Mouse (Mus musculus) hindbrain, embryonic 11.5 days (tissue): ENCODE measurements around the gene Eif4e1b. TPM values are rescaled to one million over a fixed set of nuclear protein-coding genes. Genes with fewer than 3 reads are reported as not detected.

Experiments used
- ATAC-seq: fragments of 200-750 bp; cut with Nextera tagmentation; 2 replicates; pipeline ENCODE4 v1.8.0; 2017; ENCODE audit warnings: mild to moderate bottlenecking, moderate TSS enrichment, moderate library complexity; ENCODE audit not compliant: low FRiP score
- DNase-seq: peaks from one replicate; pipeline ENCODE4 v3.0.0-alpha.2; 2015; ENCODE audit warnings: low spot score
- H3K27ac ChIP-seq: fragments of 300-500 bp; sonication (generic); 2 replicates; pipeline ENCODE4 v1.5.1; 2014; ENCODE audit warnings: mild to moderate bottlenecking, low read depth, low read length
- H3K27me3 ChIP-seq: fragments of 300-500 bp; sonication (generic); 2 replicates; pipeline ENCODE4 v1.6.1; 2014; ENCODE audit warnings: mild to moderate bottlenecking, low read length, moderate library complexity, mixed read lengths; ENCODE audit not compliant: control insufficient read depth, insufficient read depth
- H3K36me3 ChIP-seq: fragments of 300-500 bp; sonication (generic); 2 replicates; pipeline ENCODE4 v1.6.1; 2014; ENCODE audit warnings: mild to moderate bottlenecking, low read length, moderate library complexity, mixed read lengths; ENCODE audit not compliant: control insufficient read depth, insufficient read depth
- H3K4me1 ChIP-seq: fragments of 300-500 bp; sonication (generic); replicated peaks from 2 replicates; pipeline ENCODE4 v1.6.1; 2014; ENCODE audit warnings: low read length, mixed read lengths; ENCODE audit not compliant: control insufficient read depth, insufficient read depth
- H3K4me2 ChIP-seq: fragments of 300-500 bp; sonication (generic); replicated peaks from 2 replicates; pipeline ENCODE4 v1.6.1; 2014; ENCODE audit warnings: mild to moderate bottlenecking, low read depth, low read length
- H3K4me3 ChIP-seq: fragments of 300-500 bp; sonication (generic); 2 replicates; pipeline ENCODE4 v1.5.1; 2014; ENCODE audit warnings: low read depth, low read length
- H3K9ac ChIP-seq: fragments of 300-500 bp; sonication (generic); 2 replicates; pipeline ENCODE4 v1.6.1; 2014; ENCODE audit warnings: low read depth, low read length
- H3K9me3 ChIP-seq: fragments of 300-500 bp; sonication (generic); 2 replicates; pipeline ENCODE4 v1.6.1; 2016; ENCODE audit warnings: low read length; ENCODE audit not compliant: control insufficient read depth
- WGBS: fragments of 180-500 bp; shearing (Covaris S2); extraction: QIAGEN DNeasy Blood & Tissue Kit; methylation state at CpG from one replicate; pipeline ENCODE4 v1.1.7; 2014; 5-methylcytosine and 5-hydroxymethylcytosine counted together
- polyA plus RNA-seq: library from polyadenylated mRNA; unstranded; fragments of >200 nt; fragmentation: Nextera tagmentation; extraction: Ambion mirVana; gene quantifications from 2 replicates; pipeline ENCODE4 v1.2.1, GENCODE M21; 2014

Gene Eif4e1b
- polyA plus RNA-seq, result not detected in 2 replicates

DNA sequence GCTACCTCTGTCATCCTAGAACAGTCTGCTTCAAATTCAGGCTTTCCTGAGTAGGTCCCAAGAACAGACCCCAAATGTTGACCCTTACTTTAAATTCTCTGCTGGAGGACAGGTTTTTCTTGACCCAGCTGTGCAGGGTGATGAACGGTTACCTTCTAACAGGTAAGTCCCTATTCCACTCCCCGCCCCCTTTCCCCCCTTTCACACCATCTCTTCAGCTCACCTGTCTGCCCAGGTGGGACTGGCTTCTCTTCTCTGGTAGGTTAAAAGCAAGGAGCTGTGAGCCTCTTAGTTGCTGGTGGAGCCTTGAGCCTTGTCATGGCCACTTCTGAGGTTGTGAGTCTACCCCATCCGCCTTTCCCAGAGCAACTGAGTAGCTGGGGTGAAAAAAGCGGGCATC is at the start of gene Eif4e1b:
Gene Eif4e1b (plus strand): TSS at position 301 of the 400 bp plus-strand sequence.
- no peak for DNase-seq

DNA sequence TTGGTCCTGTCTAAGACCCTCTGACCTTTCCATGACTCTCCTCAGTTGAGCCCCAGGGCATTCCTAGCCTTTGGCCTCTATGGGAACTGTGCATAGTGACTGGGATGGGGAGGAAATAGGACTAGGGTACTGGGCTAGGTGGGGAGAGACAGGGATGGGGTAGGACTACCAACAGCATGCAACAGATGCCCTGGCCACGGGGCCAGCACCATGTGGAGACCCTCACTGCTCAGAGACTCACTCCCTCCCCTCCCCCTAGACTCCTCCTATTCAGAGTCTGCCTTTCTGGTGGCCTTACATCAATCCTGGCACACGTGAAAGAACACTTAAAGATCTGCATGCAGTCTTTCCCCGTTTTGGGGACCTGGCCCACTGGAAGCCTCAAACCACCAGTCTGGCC is 46.9 kb upstream of the Eif4e1b start:
- Histone ChIP-seq H3K4me2 (no peak overlapping the region), H3K4me1 (peaks cover 8% of the 10 kb centered on the region; the same call in 1 of the 2 replicates), H3K9me3 (no peaks in the 10 kb centered on the region), H3K27me3 (peaks cover 40% of the 10 kb centered on the region), H3K4me3 (no peak overlapping the region), H3K27ac (no peak overlapping the region), H3K9ac (no peak overlapping the region), H3K36me3 (peaks cover 3% of the 10 kb centered on the region; the same call in 1 of the 2 replicates)
- ATAC-seq, result no peak
- WGBS, result 29% methylated on average over 3 of the region's 3 CpGs
- no peak for DNase-seq

More for the DNA sequence above, at the start of gene Eif4e1b:
- no peak for ATAC-seq
- no peak within 1 kb of the TSS for H3K4me3 ChIP-seq
- H3K9ac ChIP-seq, result no peak within 1 kb of the TSS
- H3K9me3 ChIP-seq, result no peaks in the 10 kb centered on the region
- WGBS, result 90% methylated on average over 4 of the region's 4 CpGs
- no peaks in the 10 kb centered on the region for H3K4me1 ChIP-seq
- no peak within 1 kb of the TSS for H3K27ac ChIP-seq
- no peak within 1 kb of the TSS for H3K4me2 ChIP-seq
- H3K27me3 ChIP-seq, result no peaks in the 10 kb centered on the region
- no peaks in the 10 kb centered on the region for H3K36me3 ChIP-seq

DNA sequence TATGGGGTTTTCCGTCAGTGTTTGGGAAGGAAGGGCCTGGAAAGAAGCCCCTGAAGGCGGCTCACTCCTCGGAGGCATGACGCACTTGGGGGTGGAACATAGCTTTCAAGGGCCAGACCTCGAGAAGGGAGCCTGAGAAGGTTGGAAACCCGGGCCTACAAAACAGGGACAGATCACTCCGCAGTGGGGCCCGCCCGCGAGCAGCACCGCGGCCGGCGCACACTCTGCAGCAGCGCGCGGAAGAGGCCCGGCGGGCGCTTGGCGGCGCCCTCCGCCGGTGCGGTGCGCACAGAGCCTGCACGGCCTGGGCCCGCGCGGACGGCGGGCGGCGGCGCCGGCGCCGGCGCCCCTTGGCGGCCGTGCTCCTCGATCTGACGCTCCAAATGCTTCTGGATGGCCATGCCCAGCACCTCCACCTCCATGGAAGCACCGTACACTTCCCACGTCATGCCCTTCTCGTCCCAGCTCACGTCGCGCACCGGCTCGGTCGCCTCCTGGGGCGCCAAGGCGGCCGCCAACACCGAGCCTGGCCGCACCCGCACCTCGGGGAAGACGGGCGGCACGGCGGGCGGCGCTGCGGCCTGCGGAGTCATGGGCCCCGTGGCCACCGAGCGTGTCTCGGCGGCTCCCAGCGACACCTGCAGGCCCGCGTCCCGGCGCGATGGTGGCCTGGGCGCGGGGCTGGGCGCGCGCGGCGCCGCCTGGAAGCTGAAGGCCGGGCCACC is 46.1 kb upstream of the Eif4e1b start:
- Histone ChIP-seq H3K9ac (peak overlapping the region; percentile 31; the same call in 1 of the 2 replicates), H3K36me3 (peaks cover 3% of the 10 kb centered on the region; the same call in 1 of the 2 replicates), H3K4me3 (peak overlapping the region; percentile 28), H3K27me3 (peaks cover 40% of the 10 kb centered on the region), H3K9me3 (no peaks in the 10 kb centered on the region), H3K4me2 (peak overlapping the region; percentile 52), H3K27ac (no peak overlapping the region), H3K4me1 (peaks cover 8% of the 10 kb centered on the region; the same call in 1 of the 2 replicates)
- 3% methylated on average over 84 of the region's 87 CpGs for WGBS
- ATAC-seq, result peak; percentile 47; the same call in 1 of the 2 replicates
- peak; percentile 65 for DNase-seq

DNA sequence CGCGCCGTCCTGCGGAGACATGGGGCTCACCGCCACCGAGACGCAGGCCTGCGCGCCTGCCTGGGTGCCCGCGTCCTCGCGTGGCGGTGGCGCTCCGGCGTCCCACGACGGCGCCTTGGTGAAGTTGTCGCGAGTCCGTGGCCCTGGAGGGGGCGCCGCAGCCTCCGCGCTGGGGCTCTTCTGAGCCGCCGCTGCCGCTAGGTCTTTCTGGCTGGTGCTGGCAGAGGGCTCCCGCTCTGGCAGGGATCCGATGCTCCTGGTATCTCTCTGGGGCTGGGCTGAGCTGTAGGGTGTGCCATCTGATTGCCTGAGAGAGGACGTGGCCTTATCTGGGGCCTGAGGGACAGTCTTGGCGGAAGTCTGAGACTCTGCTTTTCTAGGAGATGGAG is 45.6 kb upstream of the Eif4e1b start:
- no peak for ATAC-seq
- Histone ChIP-seq H3K4me2 (peak overlapping the region; percentile 52), H3K4me3 (peak overlapping the region; percentile 28; the same call in 1 of the 2 replicates), H3K9ac (0 out of 2 replicates have a peak overlapping the region, but pooled peaks have one; percentile 4), H3K9me3 (no peaks in the 10 kb centered on the region), H3K4me1 (peaks cover 8% of the 10 kb centered on the region; the same call in 1 of the 2 replicates), H3K36me3 (peaks cover 3% of the 10 kb centered on the region; the same call in 1 of the 2 replicates), H3K27ac (no peak overlapping the region), H3K27me3 (peaks cover 40% of the 10 kb centered on the region)
- DNase-seq, result no peak
- WGBS, result 3% methylated on average over 32 of the region's 34 CpGs

DNA sequence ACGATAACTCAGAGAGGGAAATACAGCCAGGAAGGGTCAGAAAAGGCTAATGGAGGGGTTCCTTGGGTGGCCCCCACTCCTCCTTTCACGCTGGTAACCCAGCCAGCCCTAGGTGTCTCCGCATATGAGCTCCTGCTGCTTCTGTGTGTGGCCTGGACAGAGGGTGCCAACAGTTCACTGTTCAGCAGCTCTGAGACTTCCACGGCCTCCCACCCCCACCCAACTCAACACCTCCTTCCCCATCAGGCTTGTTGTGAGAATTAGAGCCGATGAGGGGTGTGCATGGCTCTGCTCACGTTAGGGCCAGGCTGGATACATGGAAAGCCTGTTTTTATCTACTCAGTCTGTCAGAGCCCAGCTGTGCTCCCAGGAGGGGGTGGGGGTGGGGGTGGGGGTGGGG is 37.7 kb upstream of the Eif4e1b start:
- WGBS, result 52% methylated on average over 6 of the region's 6 CpGs

DNA sequence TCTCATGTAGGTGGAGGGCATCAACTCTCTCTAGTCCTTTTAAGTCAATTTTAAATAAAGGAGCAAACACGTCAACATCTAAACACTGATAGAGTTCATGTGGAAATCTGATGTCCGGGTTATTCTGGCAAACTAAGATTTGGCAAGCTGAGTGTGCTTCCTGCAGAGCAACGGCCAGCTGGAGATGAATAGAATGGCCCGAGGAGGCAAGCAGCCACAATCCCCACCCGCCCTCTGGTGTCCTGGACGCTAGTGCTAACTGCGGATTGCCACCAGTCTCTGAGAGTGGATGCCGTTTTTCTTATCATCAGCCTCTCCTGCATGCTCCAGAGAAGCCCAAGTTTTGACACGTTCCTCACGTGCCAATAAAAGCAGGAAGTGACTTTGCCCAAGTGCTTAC is 36.9 kb upstream of the Eif4e1b start:
- ATAC-seq, result no peak
- no peak for DNase-seq
- WGBS, result 44% methylated on average over 10 of the region's 10 CpGs
- H3K4me2 ChIP-seq, result no peak overlapping the region
- H3K4me3 ChIP-seq, result no peak overlapping the region
- no peak overlapping the region for H3K27ac ChIP-seq
- no peaks in the 10 kb centered on the region for H3K36me3 ChIP-seq
- peaks cover 5% of the 10 kb centered on the region; the same call in 1 of the 2 replicates for H3K27me3 ChIP-seq
- H3K9ac ChIP-seq, result no peak overlapping the region
- peaks cover 3% of the 10 kb centered on the region; the same call in 1 of the 2 replicates for H3K4me1 ChIP-seq
- H3K9me3 ChIP-seq, result no peaks in the 10 kb centered on the region

More for the DNA sequence above, 37.7 kb upstream of the Eif4e1b start:
- H3K27me3 ChIP-seq, result no peaks in the 10 kb centered on the region; the same call in 1 of the 2 replicates
- no peak for DNase-seq
- no peak overlapping the region for H3K4me2 ChIP-seq
- no peak overlapping the region for H3K4me3 ChIP-seq
- no peak overlapping the region for H3K27ac ChIP-seq
- H3K9ac ChIP-seq, result no peak overlapping the region
- peaks cover 3% of the 10 kb centered on the region; the same call in 1 of the 2 replicates for H3K4me1 ChIP-seq
- H3K36me3 ChIP-seq, result no peaks in the 10 kb centered on the region
- H3K9me3 ChIP-seq, result no peaks in the 10 kb centered on the region
- no peak for ATAC-seq

DNA sequence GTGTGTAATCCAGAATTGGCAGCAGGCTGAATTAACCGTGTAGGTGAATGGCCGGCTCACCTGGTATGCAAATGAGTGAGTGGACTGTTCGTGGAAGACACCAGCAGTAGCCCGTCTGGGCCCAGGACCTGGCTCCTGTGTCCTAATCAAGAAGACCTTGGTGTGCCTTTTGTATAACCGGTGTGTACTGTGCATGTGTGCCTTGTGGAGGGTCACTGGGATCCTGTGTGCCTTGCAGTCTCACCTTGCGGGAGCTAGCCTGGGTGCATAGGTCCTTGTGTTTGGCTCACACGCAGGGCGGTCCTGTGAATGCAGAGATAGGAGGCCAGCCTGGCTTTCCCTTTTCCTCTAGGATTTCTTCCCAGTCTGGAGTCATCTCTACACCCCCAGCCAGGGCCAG is 35.6 kb upstream of the Eif4e1b start:
- Histone ChIP-seq H3K9ac (peak overlapping the region; percentile 71), H3K4me2 (peak overlapping the region; percentile 65), H3K4me3 (peak overlapping the region; percentile 60), H3K27ac (no peak overlapping the region), H3K27me3 (peaks cover 6% of the 10 kb centered on the region; the same call in 1 of the 2 replicates), H3K4me1 (peaks cover 3% of the 10 kb centered on the region; the same call in 1 of the 2 replicates), H3K36me3 (no peaks in the 10 kb centered on the region), H3K9me3 (no peaks in the 10 kb centered on the region)
- ATAC-seq (no peak), DNase-seq (no peak)
- 82% methylated on average over 8 of the region's 8 CpGs for WGBS

DNA sequence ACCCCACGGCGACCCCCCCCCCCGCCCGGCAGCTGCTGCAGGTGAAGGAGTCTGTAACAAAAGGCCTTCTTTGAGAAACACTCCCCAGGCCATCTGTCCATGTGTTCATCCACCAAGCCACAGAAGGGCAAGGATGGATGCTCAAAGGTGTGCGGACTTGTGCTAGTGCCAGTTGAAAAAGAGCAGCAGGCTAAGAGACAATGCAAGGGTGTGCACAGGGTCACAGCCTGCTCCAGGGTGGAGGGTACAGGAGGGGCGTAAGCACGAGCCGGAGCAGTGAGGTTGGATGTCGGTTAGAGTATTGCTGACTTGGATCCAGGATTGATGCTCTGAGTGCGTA is 35.1 kb upstream of the Eif4e1b start:
- peaks cover 7% of the 10 kb centered on the region; the same call in 1 of the 2 replicates for H3K27me3 ChIP-seq
- DNase-seq, result no peak
- H3K9ac ChIP-seq, result peak overlapping the region; percentile 71
- ATAC-seq, result peak; percentile 23; the same call in 1 of the 2 replicates
- peak overlapping the region; percentile 89; the same call in 1 of the 2 replicates for H3K27ac ChIP-seq
- peaks cover 3% of the 10 kb centered on the region; the same call in 1 of the 2 replicates for H3K4me1 ChIP-seq
- peak overlapping the region; percentile 60 for H3K4me3 ChIP-seq
- WGBS, result 43% methylated on average over 10 of the region's 10 CpGs
- no peaks in the 10 kb centered on the region for H3K36me3 ChIP-seq
- peak overlapping the region; percentile 65 for H3K4me2 ChIP-seq
- H3K9me3 ChIP-seq, result no peaks in the 10 kb centered on the region
